Mouse (Mus musculus): Measurements from ENCODE around the gene Pkp1. TPM values are rescaled to one million over a fixed set of nuclear protein-coding genes. Genes with fewer than 3 reads are reported as not detected.

Gene Pkp1
- polyA plus RNA-seq, 1 experiment: not detected

DNA sequence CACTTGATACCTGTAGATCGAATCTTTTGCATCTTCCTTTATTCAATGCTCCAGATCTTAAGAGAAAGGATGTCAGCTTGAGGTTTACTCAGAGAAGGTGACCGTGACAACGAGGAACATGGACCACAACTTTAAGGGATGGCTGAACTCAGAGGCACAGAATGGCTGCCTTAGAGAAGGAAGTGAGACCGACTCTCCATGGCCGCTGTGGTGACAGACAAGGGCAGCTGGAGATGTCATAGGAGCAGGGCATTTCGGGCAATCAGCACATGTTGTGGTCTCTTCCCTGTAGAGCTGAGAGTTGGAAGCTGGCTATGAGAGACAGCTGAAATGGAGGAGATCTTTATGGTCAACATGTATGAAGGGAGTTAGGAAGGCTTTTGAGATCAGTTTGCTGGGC lies 54.2 kb downstream of the Pkp1 start:
- no peak for TF ChIP-seq CTCF (IDR thresholded peaks at IDR 0.05; ENCODE audit: low read depth, low read length)
- TF ChIP-seq POLR2A (IDR thresholded peaks at IDR 0.05; ENCODE audit: insufficient read depth, low read length): no peak
- Histone ChIP-seq H3K9ac (ENCODE audit: low read depth, poor library complexity, severe bottlenecking) (no peak overlapping the region), H3K4me3 (ENCODE audit: low read depth, low read length) (no peak overlapping the region)

DNA sequence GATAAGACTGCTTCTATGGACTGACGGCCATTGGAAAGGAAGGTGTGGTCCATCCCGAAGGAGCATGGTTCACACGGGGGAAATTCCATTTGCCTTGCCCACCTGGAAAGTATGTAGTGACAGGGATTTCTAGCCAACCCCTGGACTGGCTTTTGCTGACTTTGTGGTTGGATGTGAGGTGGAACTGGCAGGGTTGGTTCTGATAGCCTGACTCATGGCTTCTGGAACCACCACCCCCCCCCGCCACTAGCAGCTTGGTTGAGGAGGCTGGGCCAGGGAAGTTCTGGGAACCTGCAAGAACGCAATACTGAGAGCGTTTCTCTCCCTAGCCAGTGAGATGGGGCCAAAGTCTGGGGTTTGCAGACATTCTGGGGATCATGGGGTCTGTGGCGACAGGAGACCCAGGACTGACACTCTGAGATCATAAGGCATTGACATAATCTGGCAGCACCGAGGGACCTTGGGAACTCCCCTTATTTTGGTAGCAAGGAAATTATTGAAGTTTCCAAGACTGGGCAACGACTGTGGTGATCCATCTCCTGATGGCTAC lies 55.1 kb downstream of the Pkp1 start:
- Histone ChIP-seq H3K36me3 (ENCODE audit: control insufficient read depth, insufficient read depth, low read length, poor library complexity, severe bottlenecking) (no peaks in the 10 kb centered on the region), H3K4me3 (ENCODE audit: low read depth, low read length) (no peak overlapping the region), H3K9me3 (replicated peaks; ENCODE audit: control insufficient read depth, insufficient read depth, low read length, poor library complexity, severe bottlenecking) (no peaks in the 10 kb centered on the region), H3K27me3 (ENCODE audit: control insufficient read depth, insufficient read depth, low read length, poor library complexity, severe bottlenecking) (no peaks in the 10 kb centered on the region), H3K4me1 (ENCODE audit: control insufficient read depth, insufficient read depth, low read length) (no peaks in the 10 kb centered on the region), H3K9ac (ENCODE audit: low read depth, poor library complexity, severe bottlenecking) (no peak overlapping the region), H3K27ac (ENCODE audit: insufficient read depth, low read length) (no peak overlapping the region)
- TF ChIP-seq EP300 (IDR thresholded peaks at IDR 0.05; ENCODE audit: insufficient read depth, low read depth, low read length): no peak
- no peak for TF ChIP-seq CTCF (IDR thresholded peaks at IDR 0.05; ENCODE audit: low read depth, low read length)
- no peak for TF ChIP-seq POLR2A (IDR thresholded peaks at IDR 0.05; ENCODE audit: insufficient read depth, low read length)

More for the DNA sequence above, 54.2 kb downstream of the Pkp1 start:
- no peak overlapping the region for H3K27ac ChIP-seq (ENCODE audit: insufficient read depth, low read length)
- no peaks in the 10 kb centered on the region for H3K9me3 ChIP-seq (replicated peaks; ENCODE audit: control insufficient read depth, insufficient read depth, low read length, poor library complexity, severe bottlenecking)
- no peaks in the 10 kb centered on the region for H3K27me3 ChIP-seq (ENCODE audit: control insufficient read depth, insufficient read depth, low read length, poor library complexity, severe bottlenecking)
- H3K4me1 ChIP-seq (ENCODE audit: control insufficient read depth, insufficient read depth, low read length): no peaks in the 10 kb centered on the region
- no peaks in the 10 kb centered on the region for H3K36me3 ChIP-seq (ENCODE audit: control insufficient read depth, insufficient read depth, low read length, poor library complexity, severe bottlenecking)

DNA sequence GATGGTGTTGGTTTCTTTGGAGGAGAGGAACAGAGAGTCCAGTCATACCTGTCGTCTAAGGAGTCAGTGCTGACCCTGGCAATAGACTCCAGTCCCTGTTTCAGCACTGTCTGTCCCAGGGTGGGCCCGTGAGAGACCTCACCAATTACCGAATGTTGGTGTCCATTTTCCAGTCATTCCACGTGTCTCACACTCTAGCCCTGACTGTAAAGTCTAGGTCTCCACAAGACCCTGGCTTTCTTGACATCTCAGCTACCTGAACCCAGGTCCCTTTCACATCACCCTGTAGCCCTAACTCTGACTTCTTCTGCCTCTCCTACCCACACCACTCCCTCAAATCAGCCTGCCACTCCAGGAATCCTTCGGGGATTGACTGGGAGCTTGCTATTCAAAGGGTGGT lies 56.4 kb downstream of the Pkp1 start:
- no peak overlapping the region for H3K4me3 ChIP-seq (ENCODE audit: low read depth, low read length)
- no peaks in the 10 kb centered on the region for H3K36me3 ChIP-seq (ENCODE audit: control insufficient read depth, insufficient read depth, low read length, poor library complexity, severe bottlenecking)
- TF ChIP-seq POLR2A (IDR thresholded peaks at IDR 0.05; ENCODE audit: insufficient read depth, low read length) (no peak), CTCF (IDR thresholded peaks at IDR 0.05; ENCODE audit: low read depth, low read length) (no peak), EP300 (IDR thresholded peaks at IDR 0.05; ENCODE audit: insufficient read depth, low read depth, low read length) (no peak)
- no peaks in the 10 kb centered on the region for H3K27me3 ChIP-seq (ENCODE audit: control insufficient read depth, insufficient read depth, low read length, poor library complexity, severe bottlenecking)
- H3K9ac ChIP-seq (ENCODE audit: low read depth, poor library complexity, severe bottlenecking): no peak overlapping the region
- H3K4me1 ChIP-seq (ENCODE audit: control insufficient read depth, insufficient read depth, low read length): no peaks in the 10 kb centered on the region
- no peaks in the 10 kb centered on the region for H3K9me3 ChIP-seq (replicated peaks; ENCODE audit: control insufficient read depth, insufficient read depth, low read length, poor library complexity, severe bottlenecking)
- no peak overlapping the region for H3K27ac ChIP-seq (ENCODE audit: insufficient read depth, low read length)

DNA sequence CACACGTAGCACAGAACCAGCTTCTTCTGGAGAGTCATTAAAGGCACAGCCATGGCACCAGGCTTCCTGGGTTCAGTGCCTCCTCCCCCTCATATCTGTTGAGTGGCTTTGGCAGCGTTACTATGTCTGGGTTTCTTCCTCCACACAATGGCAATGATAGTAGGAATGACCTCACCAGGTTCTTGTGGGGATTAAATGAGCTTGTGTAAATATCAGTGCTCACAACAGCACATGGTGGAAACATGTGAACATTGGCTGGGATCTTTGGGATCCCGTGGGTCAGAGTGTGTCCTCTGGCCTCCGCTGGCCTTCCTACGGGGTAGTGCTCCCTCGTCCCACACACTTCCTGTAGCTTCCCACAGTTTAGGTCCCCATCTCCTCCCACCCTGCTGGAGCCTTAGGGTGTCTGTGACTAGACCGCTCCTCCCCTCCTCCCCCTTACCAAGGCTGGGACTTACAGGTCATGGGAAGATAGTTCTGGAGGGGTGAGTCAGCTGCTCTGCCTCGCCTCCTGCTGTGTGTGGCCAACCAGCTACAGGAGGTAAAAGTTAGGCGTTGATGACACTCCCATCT lies 56.9 kb downstream of the Pkp1 start:
- H3K27ac ChIP-seq (ENCODE audit: insufficient read depth, low read length): no peak overlapping the region
- H3K9me3 ChIP-seq (replicated peaks; ENCODE audit: control insufficient read depth, insufficient read depth, low read length, poor library complexity, severe bottlenecking): no peaks in the 10 kb centered on the region
- H3K9ac ChIP-seq (ENCODE audit: low read depth, poor library complexity, severe bottlenecking): no peak overlapping the region
- no peaks in the 10 kb centered on the region for H3K36me3 ChIP-seq (ENCODE audit: control insufficient read depth, insufficient read depth, low read length, poor library complexity, severe bottlenecking)
- H3K27me3 ChIP-seq (ENCODE audit: control insufficient read depth, insufficient read depth, low read length, poor library complexity, severe bottlenecking): no peaks in the 10 kb centered on the region
- H3K4me3 ChIP-seq (ENCODE audit: low read depth, low read length): no peak overlapping the region
- no peaks in the 10 kb centered on the region for H3K4me1 ChIP-seq (ENCODE audit: control insufficient read depth, insufficient read depth, low read length)
- TF ChIP-seq POLR2A (IDR thresholded peaks at IDR 0.05; ENCODE audit: insufficient read depth, low read length) (no peak), EP300 (IDR thresholded peaks at IDR 0.05; ENCODE audit: insufficient read depth, low read depth, low read length) (no peak), CTCF (IDR thresholded peaks at IDR 0.05; ENCODE audit: low read depth, low read length) (no peak)

DNA sequence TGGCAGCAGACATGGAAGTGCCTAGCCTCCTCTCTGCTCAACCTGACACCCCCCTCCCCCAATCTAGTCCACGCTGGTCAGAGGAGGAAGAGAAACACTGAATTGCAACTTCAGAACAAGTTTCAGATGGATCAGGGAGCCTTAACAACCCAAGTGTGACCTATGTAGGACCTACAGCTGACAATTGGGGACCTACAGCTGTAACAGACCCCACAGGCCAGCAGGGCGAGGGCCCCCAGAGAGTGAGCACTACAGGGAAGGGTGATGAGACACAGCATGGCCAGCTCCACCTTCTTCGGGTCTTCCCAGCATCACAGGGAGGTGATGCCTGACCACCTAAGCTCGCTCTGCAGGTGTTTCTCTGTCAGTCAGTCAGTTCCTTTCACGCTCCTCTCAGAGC lies 57.9 kb downstream of the Pkp1 start:
- Histone ChIP-seq H3K4me1 (ENCODE audit: control insufficient read depth, insufficient read depth, low read length) (no peaks in the 10 kb centered on the region), H3K9me3 (replicated peaks; ENCODE audit: control insufficient read depth, insufficient read depth, low read length, poor library complexity, severe bottlenecking) (no peaks in the 10 kb centered on the region), H3K9ac (ENCODE audit: low read depth, poor library complexity, severe bottlenecking) (no peak overlapping the region), H3K4me3 (ENCODE audit: low read depth, low read length) (no peak overlapping the region), H3K27ac (ENCODE audit: insufficient read depth, low read length) (no peak overlapping the region), H3K36me3 (ENCODE audit: control insufficient read depth, insufficient read depth, low read length, poor library complexity, severe bottlenecking) (no peaks in the 10 kb centered on the region), H3K27me3 (ENCODE audit: control insufficient read depth, insufficient read depth, low read length, poor library complexity, severe bottlenecking) (no peaks in the 10 kb centered on the region)
- TF ChIP-seq EP300 (IDR thresholded peaks at IDR 0.05; ENCODE audit: insufficient read depth, low read depth, low read length) (no peak), POLR2A (IDR thresholded peaks at IDR 0.05; ENCODE audit: insufficient read depth, low read length) (no peak), CTCF (IDR thresholded peaks at IDR 0.05; ENCODE audit: low read depth, low read length) (no peak)

DNA sequence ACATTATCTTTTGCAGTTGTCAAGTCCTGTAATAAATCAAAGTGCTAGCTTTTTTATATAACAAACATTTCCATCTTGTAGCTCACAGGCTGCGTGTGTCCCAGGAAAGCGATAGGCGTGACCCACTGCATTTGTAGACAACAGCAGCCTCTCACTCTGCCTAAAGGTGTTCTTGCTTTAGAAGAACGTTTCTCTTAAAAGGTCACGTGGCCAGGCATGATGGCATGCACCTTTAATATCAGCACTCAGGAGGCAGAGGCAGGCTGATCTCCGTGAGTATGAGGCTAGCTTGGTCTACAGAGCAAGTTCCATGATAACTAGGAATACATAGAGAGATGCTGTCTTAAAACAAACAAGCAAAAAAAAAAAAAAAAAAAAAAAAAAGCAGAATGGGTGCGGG lies 60.5 kb downstream of the Pkp1 start:
- H3K4me1 ChIP-seq (ENCODE audit: control insufficient read depth, insufficient read depth, low read length): no peaks in the 10 kb centered on the region
- no peaks in the 10 kb centered on the region for H3K9me3 ChIP-seq (replicated peaks; ENCODE audit: control insufficient read depth, insufficient read depth, low read length, poor library complexity, severe bottlenecking)
- H3K27me3 ChIP-seq (ENCODE audit: control insufficient read depth, insufficient read depth, low read length, poor library complexity, severe bottlenecking): no peaks in the 10 kb centered on the region
- H3K9ac ChIP-seq (ENCODE audit: low read depth, poor library complexity, severe bottlenecking): no peak overlapping the region
- H3K4me3 ChIP-seq (ENCODE audit: low read depth, low read length): no peak overlapping the region
- no peaks in the 10 kb centered on the region for H3K36me3 ChIP-seq (ENCODE audit: control insufficient read depth, insufficient read depth, low read length, poor library complexity, severe bottlenecking)
- H3K27ac ChIP-seq (ENCODE audit: insufficient read depth, low read length): no peak overlapping the region
- TF ChIP-seq CTCF (IDR thresholded peaks at IDR 0.05; ENCODE audit: low read depth, low read length) (no peak), POLR2A (IDR thresholded peaks at IDR 0.05; ENCODE audit: insufficient read depth, low read length) (no peak), EP300 (IDR thresholded peaks at IDR 0.05; ENCODE audit: insufficient read depth, low read depth, low read length) (no peak)

All from ES-Bruce4 (cell line).